Mouse (Mus musculus) telencephalon, adult 2 months (tissue): ENCODE data around the gene Ctse.

Experiments
- DNase-seq: peaks from one replicate; pipeline ENCODE4 v3.0.0-alpha.2; 2011; ENCODE audit warnings: low read depth, low spot score

The Ctse gene

DNA sequence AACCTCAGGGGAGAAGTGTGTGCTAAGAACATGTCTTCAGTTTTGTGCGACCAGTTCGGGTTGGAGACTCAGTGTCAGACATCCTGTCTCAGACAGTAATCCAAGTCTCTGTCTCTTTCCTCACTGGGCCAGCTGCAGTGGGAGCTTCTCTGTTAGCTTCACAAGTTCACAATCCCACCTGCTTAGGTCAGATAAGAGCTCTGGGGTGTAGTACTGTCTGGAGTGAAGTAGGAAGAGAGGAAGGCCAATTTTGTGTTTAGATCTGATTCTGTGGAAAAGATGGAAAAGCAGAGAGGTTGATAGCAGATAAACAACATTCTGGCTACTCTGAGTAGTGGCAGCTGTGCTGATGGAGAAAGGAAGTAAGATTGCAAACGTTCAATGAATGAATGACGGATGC, 61.5 kb downstream of the Ctse start:
- DNase-seq: no peak

DNA sequence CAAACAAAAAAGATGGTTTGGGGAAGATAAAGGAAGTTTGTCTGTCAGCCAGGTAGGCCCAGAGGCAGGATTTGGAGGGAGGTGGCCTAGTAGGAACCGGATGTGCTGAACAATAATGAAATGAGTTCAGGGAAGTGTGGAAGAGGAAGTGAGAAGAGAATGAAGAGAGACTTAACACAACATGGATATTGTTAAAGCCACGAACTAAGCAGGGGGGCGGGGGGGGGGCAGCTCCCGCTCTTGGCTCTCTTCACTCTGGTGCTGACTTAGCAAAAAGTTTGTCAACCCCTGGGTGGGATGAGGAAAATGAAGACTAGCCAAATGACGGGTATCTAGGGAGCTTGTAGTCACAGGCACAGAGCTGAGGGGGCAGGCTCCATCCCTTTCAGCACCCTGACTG, 62.3 kb downstream of the Ctse start:
- DNase-seq: no peak

DNA sequence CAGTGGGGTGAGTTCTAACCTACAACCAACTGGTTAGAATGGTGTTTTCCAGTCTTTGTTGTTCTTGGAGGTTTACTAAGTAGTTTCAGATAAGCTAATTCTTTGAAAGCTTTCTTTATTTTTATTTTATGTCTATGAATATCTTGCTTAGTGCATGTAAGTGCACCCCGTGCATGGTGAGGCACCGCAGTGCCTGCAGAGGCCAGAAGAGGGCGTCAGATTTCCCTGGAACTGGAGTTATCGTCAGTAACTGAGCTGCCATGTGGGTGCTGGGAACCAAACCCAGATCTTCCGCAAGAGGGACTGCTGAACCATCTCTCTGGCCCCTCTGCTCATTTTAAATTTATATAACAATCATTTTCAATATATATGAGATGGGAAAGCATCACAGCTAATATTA, 63.3 kb downstream of the Ctse start:
- DNase-seq: no peak

DNA sequence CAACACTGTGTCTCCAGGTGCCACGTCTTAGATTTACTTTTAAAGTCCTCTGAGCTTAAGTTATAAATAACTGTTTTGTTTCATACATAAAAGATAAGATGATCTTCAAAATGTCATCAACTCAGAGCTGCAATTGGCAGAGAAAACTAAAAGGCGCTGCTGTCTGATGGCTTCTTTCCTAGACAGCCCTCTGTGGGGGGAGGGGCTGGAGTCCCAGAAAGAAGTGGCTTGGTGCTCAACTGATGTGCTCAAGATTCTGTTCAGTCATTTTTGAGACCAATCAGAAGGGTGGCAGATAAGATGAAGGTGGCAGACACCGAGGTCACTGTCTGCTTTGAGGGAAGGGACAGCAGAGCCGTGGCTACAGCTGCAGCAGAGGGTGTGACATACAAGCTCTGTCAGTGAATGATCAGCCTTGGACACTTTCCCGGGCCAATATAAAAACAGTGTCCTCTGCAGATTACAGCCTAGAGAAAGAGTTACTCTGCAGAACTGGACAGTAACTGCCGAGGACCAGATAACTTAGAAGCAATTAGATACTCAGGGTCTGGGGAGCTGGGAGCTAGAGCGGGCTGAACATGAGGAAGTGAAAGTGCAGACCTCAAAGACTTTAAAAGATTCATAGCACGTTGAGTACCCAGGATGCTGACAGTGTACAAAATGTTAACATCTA, 64.1 kb downstream of the Ctse start:
- DNase-seq: no peak

DNA sequence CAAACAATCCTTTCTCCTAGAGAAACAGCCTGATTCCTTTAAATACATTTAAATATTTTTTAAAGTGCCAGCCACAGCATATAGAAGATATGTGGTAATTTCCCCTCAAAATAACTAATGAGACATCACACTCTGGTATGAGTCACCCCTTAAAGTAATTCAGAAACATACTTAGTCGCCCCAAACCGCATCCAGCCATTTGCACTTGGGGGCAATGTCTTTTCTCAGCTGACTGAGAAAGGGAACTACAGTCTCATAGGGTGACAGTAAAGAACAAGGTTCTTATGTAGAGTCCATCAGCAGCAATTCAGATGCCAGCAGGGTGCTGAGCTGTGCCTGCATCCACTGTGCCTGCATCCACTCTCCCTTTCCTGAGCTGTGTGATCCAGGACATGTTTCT, 65.4 kb downstream of the Ctse start:
- DNase-seq: no peak

DNA sequence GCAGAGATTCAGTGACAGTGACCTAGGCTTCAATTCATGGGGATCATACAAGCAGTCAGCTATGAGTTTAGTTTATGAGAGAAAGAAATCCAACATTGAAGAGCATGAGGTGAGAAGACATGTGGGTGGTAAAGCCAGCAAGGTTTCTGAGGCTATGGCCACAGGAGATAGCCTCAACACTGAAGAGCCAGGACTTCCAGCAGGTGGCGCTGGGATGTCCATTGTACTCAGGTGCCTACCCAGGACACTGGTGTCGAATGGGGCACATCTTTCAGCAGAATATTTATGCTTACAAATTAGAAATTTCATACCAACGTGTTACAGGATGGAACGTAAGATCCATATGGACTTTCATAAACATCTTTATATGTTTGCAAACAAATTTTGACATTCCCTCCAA, 70.2 kb downstream of the Ctse start:
- DNase-seq: no peak

DNA sequence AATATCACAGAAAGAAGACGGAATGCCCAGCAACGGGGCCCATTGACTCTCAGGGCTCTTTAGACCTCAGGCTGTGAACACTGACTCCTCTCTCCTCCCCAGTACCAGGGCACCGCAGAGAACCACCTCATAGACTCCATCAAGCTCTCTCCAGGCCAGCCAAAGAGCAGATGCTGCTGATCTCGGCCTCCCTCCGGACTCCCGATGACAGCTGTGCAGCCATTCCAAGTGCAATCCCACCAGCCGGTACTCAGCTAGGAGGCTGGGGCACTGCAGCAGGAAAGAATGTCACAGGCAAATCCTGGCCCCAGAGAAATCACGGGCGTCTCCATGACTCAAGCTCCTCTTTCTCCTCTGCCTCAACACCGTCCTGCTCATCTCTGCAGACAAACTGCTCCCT, 73.4 kb downstream of the Ctse start:
- no peak for DNase-seq

DNA sequence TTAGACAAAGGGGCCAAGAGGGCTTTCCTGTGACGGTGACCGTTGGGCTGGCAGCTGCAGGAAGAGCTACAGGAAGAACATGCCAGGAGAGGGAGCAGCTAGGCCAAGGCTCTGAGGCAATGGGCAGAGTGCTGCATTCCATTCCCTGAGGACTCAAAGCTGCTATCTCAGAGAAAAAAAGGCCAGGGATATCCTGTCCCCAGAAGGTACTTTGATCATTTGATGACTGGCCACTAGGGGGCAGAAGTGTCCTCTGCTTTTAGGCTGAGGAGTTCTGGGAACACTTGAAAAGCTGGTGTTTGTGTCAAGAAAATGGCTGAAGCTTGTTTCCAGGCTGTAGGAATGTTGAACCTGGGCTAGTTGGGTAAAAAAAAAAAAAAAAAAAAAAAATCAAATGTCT, 74.3 kb downstream of the Ctse start:
- peak; percentile 61 for DNase-seq

DNA sequence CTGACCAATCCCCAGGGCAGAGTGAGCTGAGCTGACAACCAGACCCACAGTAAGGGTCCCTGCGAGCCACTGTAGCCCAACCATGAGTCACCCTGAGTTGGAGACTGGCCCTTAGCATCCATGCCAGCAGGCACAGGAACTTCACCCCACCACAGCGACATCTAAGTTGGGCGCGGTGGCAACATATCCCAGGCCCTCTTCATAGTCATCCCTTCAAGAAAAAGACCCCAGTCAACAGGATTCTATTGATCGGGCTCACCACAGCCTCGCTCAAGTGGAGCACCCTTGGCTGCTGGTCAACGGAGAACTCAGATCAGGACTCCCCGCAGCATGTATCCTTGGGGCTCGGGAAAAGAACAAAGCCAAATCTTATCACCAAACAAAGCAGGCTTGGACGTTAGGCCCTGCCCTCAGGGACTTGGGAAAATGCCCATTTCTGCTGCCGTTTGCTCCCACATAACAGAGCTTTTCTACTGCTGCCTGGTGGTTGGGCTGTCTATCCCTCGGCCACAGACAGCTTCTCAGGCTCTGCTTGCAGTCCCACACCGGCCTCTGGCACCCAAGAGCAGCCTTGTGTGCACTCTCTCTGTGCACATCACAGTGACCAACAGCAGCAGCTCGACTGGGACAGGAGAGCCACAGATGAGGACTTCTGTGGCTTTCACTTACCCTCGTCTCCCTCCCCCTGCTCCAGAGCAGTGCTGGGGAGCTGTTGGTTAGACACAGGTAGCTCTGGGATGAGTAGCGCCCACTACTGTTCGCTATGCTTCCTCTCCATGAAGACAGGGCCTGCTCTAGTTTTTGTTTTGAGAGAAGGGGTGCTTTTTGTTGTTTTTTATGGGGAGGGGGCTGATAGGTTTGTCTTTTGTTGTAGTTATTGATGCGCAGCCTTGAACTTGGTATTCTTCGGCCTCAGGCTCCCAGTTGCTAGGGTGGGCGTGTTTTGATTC, 76.6 kb downstream of the Ctse start:
- DNase-seq: no peak

DNA sequence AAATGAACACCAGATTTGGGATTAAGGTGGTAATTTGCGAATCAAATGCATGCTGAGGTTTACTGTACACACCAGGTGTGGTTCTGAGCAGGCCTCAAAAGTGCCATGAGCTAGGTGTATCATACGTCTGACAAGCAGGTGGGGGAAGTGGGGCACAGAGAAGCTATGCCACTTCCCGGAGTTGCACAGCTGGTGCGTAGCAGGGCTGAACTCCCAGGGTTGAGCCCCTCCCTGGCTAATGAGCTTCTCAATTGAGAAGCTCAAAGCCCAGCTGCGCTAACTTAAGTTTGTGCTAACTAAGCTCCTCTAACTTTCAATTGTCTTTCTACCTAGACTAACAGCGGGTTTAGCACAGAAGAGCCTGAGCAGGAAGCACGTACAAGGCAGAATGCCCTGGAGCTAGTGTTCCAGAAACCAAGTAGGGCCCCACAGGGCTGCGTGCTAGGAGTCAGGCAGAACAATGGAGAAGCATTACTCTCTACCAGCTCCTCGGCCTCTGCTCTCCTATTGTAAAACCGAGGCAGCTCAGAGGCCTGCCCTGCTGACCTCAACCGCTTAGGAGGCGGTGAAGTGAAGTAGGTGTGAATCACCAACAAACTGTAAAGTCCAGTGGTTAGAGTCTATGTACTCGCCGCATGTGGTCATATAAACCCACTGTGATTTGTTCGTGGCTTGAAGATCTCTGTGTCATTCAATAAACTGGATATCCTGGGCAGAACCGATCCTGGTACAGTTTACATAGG, 81.0 kb downstream of the Ctse start:
- DNase-seq: no peak

DNA sequence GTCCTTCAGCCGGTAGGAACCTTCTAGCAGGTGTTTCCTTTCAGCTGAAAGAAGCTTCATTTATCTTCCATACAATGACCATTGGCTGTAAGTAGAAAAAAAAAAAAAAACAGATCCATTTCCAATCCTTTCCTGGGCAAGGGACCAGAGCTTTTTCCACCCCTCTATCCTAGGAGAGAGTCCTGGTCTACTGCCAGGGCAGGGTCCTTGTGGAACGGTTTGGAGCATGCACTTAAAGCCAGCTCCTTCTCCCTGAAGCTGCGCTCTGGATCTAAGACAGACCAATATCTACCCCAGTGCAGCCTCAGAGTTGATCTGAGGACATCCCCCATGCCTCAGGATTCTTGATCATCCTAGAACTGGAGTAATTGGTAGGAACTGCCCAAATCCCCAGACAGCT, 83.9 kb downstream of the Ctse start:
- no peak for DNase-seq

DNA sequence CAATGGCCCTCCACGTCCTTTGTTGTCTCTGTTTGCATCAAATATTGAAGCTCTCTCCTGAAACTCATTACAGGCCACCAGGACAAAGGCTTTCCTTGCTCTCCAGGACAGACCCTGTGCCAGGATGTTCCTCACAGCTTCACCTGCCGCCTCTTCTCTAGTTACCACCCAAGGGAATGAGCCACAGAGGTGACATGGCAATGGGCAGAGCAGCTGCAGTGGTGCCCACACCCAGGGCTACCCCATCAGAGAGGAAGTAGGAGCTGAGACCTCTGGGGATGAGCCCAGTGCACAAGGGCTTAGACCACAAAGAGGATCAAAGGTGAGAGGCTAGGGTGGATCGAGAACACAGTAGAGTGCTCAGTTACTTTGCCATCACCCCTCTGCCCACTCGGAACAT, 85.4 kb downstream of the Ctse start:
- no peak for DNase-seq
